Mouse (Mus musculus) adrenal gland, postnatal 14 days (tissue): ENCODE results near the gene Slc24a5. TPM values are rescaled to one million over a fixed set of nuclear protein-coding genes. Genes with fewer than 3 reads are reported as not detected.
"Not testable (repeated sequence)": the region's sequence is repeated elsewhere in the genome, so short reads cannot be mapped to it uniquely, and the experiment has no call there.

Experiments used
- DNase-seq: peaks from one replicate; pipeline ENCODE4 v3.0.0; 2021; ENCODE audit warnings: mixed read lengths
- long read RNA-seq, 2 experiments: library from polyadenylated mRNA; stranded (forward); transcript quantifications; one replicate each; pipeline ENCODE4 v2.0.0; 2021
- total RNA-seq: library from RNA; stranded (reverse); gene quantifications from 2 replicates; pipeline ENCODE4 v1.2.3, GENCODE M21; 2021

The Slc24a5 gene
- total RNA-seq, result 0.19 TPM in 1 of 2 replicates, not detected in the other
- long read RNA-seq, experiment 1, partial matches to known transcripts, result 0 of 7 reads
- long read RNA-seq, experiment 1, other reads (novel, unspliced or antisense), result 7 of 7 reads
- long read RNA-seq, experiment 2, partial matches to known transcripts, result 0 of 6 reads
- long read RNA-seq, experiment 2, other reads (novel, unspliced or antisense), result 6 of 6 reads

GRCm38 (mm10) chr2:125067894-125068293 lies at the start of gene Slc24a5:
Gene Slc24a5, plus strand, starts transcription at chr2:125068124.
- DNase-seq, result no peak

GRCm38 (mm10) chr2:125024386-125024785 lies 43.5 kb upstream of the Slc24a5 start:
- no peak for DNase-seq

- no peak for DNase-seq
Observed at GRCm38 (mm10) chr2:125026358-125027000, 41.4 kb upstream of the Slc24a5 start.

- no peak for DNase-seq
Observed at GRCm38 (mm10) chr2:125030591-125030990, 37.3 kb upstream of the Slc24a5 start.

- DNase-seq, result peak; percentile 12
Observed at GRCm38 (mm10) chr2:125031111-125031510, 36.8 kb upstream of the Slc24a5 start.

- no peak for DNase-seq
Observed at GRCm38 (mm10) chr2:125031562-125032257, 36.2 kb upstream of the Slc24a5 start.

GRCm38 (mm10) chr2:125032258-125032973 lies 35.5 kb upstream of the Slc24a5 start:
- DNase-seq, result no peak

GRCm38 (mm10) chr2:125033042-125033743 lies 34.7 kb upstream of the Slc24a5 start:
- no peak for DNase-seq

GRCm38 (mm10) chr2:125055316-125055903 lies 12.5 kb upstream of the Slc24a5 start:
- DNase-seq, result no peak

- peak; percentile 21 for DNase-seq
Observed at GRCm38 (mm10) chr2:125057250-125057815, 10.6 kb upstream of the Slc24a5 start.

GRCm38 (mm10) chr2:125061451-125061850 lies 6.5 kb upstream of the Slc24a5 start:
- DNase-seq, result no peak

- no peak for DNase-seq
Observed at GRCm38 (mm10) chr2:125062944-125063343, 5.0 kb upstream of the Slc24a5 start.

GRCm38 (mm10) chr2:125067373-125067772 lies 551 bp upstream of the Slc24a5 start:
- no peak for DNase-seq

GRCm38 (mm10) chr2:125068696-125069095 lies 772 bp downstream of the Slc24a5 start:
- DNase-seq, result no peak

- DNase-seq, result no peak
Observed at GRCm38 (mm10) chr2:125073056-125073780, 5.3 kb downstream of the Slc24a5 start.

- DNase-seq, result no peak
Observed at GRCm38 (mm10) chr2:125083879-125084278, 16.0 kb downstream of the Slc24a5 start.

GRCm38 (mm10) chr2:125088757-125089156 lies 20.8 kb downstream of the Slc24a5 start:
- DNase-seq, result no peak

- not testable (repeated sequence) for DNase-seq
Observed at GRCm38 (mm10) chr2:125092123-125092522, 24.2 kb downstream of the Slc24a5 start.

- DNase-seq, result not testable (repeated sequence)
Observed at GRCm38 (mm10) chr2:125104491-125104890, 36.6 kb downstream of the Slc24a5 start.

GRCm38 (mm10) chr2:125106536-125106935 lies 38.6 kb downstream of the Slc24a5 start:
- DNase-seq, result not testable (repeated sequence)
